Mouse (Mus musculus) left cerebral cortex, adult 9 months (tissue): ENCODE measurements around the gene Mrpl47.
A peak's percentile ranks its signal among the peaks of the same experiment; 100 is the strongest.
"Not testable (repeated sequence)": the region's sequence is repeated elsewhere in the genome, so short reads cannot be mapped to it uniquely, and the experiment has no call there.

ENCODE experiments used
- DNase-seq, 2 experiments: peaks; one replicate each; pipeline ENCODE4 v3.0.0; 2022; ENCODE audit warnings: low spot score in 2 of 2

Gene Mrpl47

DNA sequence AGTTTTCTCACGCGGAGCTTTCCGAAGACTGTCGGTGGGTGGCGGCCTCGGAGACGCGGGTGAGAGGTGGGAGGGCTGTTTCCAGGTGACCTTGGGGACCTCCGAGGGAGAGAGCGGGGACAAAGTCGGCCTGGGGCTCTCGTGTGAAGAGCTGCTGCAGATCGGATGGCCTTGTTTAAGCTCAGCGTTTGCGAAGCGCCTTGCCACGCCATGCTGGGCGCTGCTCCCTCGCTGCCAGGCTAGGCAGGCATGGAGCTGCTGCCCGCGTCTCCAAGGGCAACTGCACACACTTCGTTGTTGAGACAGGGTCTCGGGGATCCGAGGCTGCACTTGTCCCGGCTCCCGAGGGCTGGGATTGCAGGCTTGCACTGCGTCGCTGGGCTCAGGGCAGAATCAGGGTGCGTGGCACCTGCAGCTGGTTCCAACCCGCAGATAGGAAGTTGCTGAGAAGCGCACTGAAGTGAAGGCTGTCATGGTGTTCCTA, at the start of gene Mrpl47:
TSS of gene Mrpl47 (minus strand) at position 434 of the 484 bp plus-strand sequence.
- no peak for DNase-seq

DNA sequence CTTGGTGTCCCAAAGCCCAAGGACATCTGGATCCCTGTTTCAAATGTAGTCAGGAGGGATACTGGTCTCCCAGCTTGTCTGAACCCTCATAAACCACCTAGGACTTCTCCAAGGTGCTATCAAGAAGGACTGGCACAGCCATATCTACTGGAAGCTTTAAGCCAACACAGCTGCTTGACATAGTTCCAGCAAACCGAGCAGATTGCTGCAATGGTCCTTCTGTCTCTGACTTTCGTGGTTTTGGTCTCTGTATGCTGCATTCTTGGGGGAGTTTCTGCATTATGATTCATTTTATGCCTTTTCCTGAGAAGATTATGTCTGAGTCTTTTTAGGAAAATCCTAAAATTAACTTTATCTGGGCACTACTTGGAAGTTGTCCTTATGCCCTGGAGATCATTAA, 33.4 kb upstream of the Mrpl47 start:
- no peak for DNase-seq

DNA sequence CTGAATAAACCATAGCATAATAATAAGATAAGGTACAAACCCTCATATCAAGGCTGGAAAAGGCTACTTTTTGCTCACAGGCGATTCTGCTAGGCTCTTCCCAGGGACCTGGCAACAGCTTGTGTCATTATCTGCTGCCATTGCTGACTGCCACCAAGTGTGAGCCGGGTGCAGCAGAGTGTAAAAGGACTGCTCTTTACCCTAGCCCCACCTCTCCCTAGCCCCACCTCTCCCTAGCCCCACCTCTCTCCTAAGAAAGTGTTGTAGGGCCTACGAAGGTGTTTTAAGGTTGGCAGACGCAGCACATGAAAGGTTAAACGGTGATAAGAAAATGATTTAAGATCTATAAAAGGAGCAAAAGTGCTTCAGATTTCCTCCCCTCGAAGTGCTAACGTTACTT, 26.5 kb upstream of the Mrpl47 start:
- DNase-seq: no peak

DNA sequence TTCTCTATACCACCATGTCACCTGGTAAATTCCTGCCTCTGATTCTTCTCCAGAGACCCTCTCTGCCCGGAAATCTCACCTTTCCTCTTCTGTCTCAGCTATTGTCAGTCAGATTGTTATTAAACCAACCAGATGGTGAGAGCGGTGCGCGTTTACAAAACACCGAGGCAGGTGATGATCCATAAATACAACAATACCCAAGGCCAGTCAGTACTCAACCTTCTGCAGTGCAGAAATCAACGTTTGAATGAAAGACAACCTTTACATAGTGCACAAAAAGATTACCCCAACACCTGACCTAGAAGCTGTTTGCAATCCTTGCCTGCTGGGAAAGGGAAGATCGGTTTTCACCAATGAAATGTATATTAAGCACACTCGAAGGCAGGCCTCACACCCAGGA, 25.6 kb upstream of the Mrpl47 start:
- no peak for DNase-seq

DNA sequence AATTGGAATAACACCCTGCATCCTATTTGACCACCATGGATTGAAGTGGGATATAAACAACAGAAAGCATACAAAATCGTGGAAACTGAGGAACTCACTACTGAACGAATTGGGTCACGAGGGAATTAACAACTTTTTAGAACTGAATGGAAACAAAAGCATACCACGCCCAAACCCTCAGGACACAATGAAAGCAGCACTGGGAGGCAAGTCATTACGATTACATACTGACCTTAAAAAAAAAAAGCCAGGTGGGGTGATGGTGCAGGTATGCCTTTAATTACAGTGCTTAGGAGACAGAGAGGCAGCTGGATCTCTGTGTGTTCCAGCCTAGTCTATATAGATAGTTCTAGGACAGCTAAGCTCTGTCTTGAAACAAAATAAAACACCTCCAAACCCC, 21.8 kb upstream of the Mrpl47 start:
- no peak for DNase-seq

DNA sequence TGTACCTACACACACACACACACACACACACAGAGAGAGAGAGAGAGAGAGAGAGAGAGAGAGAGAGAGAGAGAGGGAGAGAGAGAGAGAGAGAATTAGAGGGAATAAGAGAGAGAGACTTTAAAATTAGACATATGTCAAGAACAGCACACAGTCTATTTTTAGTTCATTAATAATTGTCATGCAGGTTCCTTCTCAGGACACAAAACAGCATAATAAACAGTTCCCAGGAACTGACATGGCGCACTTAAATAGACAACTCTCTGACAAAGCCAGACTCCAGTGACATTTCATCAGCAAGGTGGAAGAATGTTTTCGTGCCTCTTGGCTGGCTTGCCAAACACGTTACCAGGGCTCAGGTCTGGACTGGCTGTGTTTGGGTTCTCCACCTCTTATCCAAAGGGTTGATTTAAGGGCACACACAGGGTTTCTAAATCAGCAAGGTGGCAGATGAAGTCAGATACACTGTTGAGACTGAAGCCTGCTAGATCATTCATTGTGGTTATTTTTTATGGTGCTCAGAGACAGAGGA, 17.0 kb upstream of the Mrpl47 start:
- no peak for DNase-seq

DNA sequence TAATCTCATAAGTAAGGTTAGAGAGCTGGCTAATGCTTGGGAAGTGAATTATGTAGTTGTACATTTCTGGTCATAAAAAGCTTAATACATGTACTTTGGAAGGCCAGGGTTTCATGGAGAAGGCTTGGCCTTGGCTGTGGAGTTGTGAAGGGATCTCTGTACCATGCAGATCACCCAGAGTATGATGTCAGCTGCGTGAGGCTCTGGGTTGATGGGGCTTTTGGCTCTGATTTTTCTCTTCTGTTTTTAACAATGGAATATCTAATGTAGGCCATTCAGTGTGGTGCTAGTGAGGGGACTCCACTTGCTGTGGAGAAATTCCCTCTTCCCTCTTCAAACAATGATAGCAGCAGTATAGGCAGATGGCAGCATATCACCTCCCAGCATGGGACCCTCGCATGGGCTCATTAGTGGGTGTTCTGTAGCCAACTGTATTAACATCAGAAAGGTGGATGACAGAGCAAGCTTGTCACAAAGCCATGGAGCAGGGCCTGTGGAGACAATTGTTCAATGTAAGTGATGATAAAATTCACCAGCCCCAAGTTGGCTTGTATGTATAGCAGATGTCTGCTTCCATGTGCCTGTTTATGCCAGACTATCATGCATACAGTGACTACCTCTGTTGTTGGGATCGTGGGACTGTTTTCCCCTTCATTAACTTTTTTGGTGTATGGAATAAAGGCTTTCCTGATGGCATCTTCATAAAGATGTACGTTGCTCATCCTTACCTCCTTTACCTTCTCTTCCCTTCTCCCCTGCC, 12.6 kb upstream of the Mrpl47 start:
- no peak for DNase-seq

DNA sequence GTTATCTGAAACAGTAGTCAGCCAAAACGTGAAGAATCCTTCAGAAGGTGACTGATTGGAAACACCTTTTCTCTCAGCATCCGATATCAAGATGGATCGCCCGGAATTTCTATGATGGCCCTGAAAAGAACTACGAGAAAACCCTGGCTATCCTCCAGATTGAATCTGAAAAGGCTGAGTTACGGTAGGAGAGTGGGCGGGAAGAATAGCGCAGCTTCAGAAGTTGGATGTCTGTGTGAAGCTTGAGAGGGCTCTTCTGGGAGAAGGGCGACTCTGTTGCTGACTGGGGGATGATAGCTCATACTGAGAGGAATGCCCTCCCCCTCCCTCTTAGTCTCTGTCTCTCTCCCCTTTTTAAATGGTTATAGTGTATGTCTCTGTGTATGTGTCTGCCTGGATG, 11.0 kb upstream of the Mrpl47 start:
- peak in 1 of 2 experiments; percentile 11 for DNase-seq

DNA sequence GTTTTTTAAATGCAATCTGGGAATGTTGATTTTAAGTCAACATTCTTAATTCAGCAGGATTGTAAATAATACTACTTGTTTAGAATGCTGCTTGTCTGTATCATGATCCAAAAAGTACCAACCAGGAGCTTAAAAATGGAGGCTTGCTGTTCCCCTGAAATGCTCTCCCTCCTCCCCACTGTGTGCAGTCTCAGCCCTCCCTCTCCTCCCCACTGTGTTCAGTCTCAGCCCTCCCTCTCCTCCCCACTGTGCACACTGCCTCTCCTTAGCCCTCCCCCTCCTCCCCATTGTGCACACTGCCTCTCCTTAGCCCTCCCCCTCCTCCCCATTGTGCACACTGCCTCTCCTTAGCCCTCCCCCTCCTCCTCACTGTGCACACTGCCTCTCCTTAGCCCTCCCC, 8.0 kb upstream of the Mrpl47 start:
- DNase-seq: not testable (repeated sequence)

DNA sequence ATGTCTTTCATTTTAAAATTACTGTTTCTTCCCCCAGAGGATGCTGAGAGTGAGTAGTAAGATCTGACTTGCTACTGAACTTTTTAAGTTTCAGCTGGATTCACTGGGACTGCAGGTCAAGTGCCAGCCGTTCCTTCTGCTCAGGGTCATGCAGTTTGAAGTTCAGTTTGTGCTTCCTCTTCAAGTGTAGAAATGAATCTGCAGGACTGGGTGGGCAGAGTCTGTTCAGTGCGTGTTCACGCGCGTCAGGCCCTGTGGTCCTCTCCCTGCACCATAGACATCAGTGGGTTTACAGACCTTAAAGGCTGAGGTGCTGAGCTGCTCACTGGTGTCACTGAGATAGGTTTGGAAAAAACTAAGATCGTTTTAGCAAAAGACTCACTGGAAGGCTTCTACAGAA, 7.6 kb upstream of the Mrpl47 start:
- no peak for DNase-seq

DNA sequence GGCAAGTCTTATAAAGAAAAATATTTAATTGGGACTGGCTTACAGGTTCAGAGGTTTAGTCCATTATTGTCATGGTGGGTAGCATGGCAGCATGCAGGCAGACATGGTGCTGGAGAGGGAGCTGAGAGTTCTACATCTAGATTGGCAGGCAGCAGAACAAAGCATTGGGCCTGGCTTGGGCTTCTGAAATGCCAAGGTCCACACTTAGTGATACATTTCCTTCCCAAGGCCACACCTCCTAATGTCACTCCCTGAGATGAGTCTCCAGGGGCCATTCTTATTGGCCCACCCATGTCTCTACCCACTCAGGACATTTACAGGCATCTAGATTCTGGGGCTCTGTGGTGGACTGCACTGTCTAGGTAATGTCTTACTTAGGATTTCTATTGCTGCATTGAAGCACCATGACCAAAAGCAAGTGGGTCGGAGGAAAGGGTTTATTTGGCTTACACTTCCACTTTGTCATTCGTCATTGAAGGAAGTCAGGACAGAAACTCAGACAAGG, 4.9 kb upstream of the Mrpl47 start:
- DNase-seq: no peak

DNA sequence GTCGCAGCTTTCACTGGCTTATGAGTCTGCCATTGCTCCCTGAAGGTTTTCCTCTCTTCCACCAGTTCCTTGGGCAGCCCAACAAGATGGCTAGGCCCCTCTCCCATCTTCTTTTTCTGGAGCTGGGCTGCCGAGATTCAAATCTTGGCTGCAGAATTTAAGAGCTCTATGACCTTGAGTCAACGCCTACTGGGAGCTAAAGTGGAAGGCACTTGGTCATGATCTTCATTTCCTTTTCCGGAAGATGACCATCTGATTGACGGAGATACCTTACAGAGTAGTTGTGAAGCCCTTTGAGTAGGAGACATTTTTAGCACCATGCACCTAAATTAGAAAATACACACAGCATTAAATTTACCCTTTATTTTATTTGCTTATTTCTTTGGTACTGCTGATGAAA, 1.1 kb upstream of the Mrpl47 start:
- no peak for DNase-seq

DNA sequence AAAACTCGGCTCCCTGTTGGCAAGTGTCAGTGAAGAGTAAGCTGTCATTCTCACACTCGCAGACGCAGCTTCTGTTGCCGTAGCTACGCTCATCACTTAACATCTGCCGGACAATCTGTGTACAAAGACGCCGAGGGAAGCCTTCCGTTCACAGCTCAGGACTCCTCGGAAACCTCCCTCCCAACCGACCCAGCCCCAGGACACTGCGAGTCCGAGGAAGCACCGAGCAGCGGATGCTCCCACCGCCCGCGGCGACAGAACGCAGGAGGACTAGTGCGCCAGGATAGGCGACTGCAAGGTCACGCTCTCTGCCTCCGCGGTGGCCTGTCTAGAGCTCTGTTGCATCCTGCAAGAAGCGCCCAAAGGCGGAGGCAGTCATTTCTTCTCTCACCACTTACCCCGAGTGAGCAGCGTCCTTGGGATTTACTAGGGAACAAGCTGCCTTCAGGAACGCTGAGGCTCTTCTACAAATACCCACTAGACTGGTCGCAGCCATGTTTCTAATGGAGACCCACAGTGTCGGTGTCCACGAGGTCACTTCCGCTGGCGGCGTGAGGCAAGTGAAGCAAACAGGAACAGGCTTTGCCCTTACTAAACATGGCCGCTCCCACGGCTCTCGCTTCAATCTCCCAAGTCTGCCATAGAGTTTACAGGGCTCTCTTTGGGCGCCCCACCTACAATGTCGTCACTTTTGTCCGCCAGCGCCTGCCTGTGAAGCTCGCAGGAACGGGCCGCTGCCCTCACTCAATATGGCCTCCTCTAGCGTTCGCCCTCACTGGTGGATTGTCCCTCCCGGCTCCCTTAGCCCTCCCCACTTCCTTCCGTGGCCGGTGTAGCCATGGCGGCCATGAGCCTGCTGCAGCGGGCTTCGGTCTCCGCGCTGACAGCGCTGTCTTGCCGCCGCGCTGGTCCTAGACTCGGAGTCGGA, 897 bp downstream of the Mrpl47 start, which contains the start of gene Ndufb5:
TSS of gene Ndufb5 (plus strand) at position 747 of the 928 bp plus-strand sequence.
- DNase-seq: peak; percentile 98 to 100

DNA sequence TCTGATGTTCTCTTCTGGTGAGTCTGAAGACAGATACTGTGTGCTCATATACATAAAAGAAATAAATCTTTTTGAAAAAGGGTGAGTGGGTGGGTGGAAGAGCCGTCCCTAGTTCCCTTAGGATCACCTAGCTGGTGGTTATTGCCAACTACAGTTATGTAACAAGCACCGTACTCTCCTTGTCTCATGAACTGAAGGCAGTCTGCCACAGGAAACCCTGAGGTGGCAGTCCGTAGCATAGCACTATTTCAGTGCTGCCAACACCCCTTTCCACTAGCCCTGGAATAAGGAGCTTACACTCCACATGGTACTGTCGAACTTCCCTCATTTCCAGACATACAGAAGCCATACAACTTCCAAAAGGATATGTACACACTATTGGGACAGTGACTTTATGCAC, 9.5 kb downstream of the Mrpl47 start:
- no peak for DNase-seq

DNA sequence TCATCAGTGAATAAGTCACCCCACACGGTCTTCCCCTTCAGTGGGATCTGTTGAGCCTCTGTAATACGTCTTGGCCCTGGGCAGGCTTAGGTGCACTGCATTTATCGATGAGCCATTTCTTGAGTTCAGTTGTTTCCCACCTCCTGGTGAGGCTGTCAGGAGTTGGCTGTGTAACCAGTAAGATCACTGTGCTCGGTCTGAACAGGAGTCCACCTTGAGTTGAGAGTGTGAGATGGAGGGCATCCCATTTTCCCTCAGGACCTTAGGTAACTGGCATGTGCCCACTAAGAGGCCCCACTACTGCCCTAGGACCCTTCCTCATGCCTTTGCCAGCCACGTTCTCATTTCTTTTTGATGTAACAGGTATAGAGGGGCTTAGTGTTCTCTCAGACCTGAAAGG, 11.5 kb downstream of the Mrpl47 start:
- no peak for DNase-seq

DNA sequence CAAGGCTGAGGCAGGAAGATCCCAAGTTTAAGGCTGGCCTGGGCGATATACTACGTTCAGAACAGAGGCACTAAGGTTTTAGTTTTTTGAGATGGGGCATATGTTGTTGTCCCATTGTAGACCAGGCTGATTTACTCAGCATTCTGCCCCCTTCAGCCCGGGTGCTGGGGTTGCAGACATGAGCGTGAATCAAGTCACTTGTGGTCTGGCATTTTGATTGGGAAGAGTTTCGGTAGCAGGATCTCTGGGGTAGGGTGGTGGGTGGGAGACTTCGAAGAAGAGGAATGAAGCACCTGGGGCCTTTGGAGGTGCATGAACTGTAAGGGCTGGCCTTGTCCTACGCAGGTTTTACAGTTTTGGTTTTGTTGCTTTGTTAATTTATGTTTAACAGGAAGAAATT, 13.2 kb downstream of the Mrpl47 start:
- no peak for DNase-seq

DNA sequence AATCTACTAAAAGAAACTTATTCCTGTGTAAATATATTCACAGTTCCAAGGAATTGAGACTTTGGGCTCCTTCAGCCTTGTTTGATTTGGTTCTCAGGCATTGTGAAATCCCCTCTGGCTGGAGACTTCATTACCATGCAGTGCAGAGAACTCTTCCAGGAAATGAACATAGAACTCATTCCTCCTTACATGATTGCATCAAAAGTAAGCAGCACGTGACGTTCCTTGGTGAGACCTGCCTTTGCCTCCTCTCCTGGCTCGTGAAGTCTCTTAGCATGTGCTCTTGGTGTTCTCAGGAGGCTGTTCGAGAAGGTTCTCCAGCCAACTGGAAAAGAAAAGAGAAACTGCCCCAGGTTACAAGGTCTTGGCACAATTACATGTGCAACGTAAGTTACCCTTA, 19.1 kb downstream of the Mrpl47 start:
- no peak for DNase-seq

DNA sequence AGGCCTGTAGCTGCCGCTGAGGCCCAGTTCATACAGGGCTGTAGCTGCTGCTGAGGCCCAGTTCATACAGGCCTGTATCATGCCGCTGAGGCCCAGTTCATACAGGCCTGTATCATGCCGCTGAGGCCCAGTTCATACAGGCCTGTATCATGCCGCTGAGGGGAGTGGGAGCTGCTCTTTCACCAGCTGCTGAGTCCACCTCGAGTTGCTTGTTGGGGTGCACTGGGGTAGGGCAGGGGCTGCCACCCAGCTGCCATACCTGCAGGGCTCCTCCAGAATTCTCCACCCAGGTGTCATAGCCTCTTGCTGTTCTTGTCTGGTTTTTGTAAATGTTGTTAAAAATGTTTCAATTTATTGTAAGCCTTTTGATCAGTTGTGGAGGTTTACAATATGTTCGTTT, 20.0 kb downstream of the Mrpl47 start:
- DNase-seq: not testable (repeated sequence)

DNA sequence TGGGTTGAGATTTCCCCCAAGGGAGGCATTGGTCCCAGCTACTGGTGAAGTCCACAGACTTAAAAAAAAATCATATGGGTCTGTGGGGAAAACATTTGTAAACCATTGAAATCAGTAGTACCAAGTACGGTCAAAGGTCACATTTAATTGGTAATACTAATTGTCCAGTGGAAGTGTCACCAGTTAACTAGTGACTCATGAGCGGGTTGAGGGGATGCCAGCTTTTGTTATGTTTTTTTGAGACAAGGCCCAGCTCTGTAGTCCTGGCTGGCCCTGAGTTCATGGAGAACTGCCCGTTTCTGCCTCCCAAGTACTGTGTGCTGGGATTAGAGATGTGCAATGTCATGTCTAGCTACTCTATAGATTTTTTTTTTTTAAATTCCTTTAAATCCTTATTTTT, 23.7 kb downstream of the Mrpl47 start:
- no peak for DNase-seq

DNA sequence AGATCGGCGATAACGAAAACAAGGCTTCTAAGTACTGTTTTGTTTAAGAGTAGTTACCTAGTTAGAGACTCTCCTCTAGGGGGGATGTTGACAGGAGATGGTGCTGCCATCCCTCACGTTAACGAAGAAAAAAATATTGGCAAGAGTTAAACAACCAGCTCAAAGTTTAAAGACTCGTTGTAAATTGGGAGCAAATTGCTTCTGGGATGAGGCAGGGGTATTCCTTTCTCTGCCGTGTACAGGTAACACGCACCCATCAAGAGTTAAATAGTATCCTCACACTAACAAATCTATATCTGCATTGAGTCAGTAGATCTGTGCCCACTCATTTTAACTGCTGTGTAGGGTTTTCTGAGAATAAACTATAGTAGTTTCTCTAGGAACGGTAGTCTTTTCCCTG, 28.0 kb downstream of the Mrpl47 start:
- no peak for DNase-seq

DNA sequence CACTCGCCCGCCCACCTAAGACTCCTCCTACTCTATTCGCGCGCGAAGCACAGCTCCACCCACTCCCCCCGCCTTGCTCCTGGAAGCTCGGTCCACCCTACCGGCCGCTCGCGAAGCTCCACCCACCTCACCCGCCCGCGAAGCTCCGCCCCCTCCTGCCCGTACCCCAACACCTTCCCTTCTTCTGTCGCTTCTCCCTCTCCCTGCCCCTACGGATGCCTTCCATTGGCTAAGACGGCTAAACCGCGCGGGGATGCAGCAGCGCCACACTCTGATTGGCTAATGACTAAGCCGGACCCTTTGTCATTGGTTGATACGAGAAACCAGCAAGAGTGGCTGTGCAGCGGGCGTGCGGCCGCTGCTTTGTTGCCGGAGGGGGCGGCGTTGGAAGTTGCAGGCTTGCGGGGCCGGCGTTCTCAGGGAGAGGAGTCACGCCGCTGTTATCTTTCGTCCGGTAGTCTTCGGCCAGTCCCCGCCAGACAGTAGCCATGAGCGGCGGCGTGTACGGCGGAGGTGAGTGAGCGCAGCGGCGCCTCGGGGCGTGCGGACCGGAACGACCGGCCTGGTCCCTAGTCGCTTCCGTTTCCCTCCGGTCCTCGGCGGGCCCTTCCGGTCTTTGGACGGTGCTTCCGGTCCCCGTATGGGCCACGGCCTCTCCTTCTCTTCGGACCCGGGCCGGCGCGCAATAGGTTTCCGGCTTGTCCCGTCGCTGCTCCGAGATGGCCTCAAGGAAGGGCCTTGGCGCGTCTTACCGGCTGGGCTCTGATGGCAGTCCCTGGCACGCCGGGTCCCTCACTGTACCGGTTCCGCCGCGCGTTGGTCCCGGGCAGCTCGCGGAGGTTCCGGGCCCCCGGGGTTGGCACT, 28.8 kb downstream of the Mrpl47 start:
- DNase-seq: peak; percentile 97 to 99

DNA sequence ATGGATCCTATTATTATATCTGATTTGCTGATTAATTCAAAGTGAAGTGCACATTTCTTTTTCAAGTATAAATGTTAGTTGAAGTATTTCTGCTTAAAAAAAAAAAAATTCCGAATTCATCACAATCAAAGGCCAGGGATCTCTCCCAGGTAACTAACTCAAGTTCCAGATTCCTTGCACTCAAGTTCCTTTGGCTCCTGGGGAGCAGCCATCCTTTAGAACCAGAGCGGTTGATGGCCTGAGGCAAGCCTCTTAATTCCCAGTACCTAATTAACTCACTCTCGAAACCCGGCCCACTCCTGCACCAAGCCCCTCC, 29.4 kb downstream of the Mrpl47 start:
- no peak for DNase-seq
